Mouse (Mus musculus) thymus, postnatal 0 days (tissue): ENCODE results near the gene Prkar2a. TPM values are rescaled to one million over a fixed set of nuclear protein-coding genes. Genes with fewer than 3 reads are reported as not detected.
"Not testable (repeated sequence)": the region's sequence is repeated elsewhere in the genome, so short reads cannot be mapped to it uniquely, and the experiment has no call there.

Experiments used
- DNase-seq: peaks from one replicate; pipeline ENCODE4 v3.0.0-alpha.2; 2015; ENCODE audit warnings: low spot score
- polyA plus RNA-seq: library from polyadenylated mRNA; unstranded; fragments of >200 nt; fragmentation: Nextera tagmentation; extraction: Ambion mirVana; gene quantifications from 2 replicates; pipeline ENCODE4 v1.2.1, GENCODE M21; 2015

Gene Prkar2a
- polyA plus RNA-seq: 5.8 and 7.7 TPM in 2 replicates

DNA sequence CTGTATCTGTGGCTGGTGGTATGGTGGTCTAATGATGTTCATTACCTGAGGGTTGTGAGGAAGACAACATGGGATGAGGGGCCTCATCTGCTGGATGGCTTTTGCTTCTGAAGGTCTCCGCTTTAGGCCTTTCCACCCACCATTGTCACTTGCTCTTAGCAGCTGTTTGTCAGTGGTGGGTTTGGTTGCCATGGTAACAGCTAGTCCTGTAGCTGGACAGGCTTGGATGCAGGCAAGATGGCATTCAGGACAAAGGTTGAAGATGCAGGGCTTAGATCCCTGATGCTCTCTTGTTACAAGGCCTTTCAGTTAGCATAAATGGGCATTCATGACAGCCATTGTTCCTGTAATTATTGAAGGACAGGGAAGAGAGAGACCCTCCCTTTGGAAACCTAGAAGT lies at the start of gene Prkar2a:
Prkar2a (plus strand) TSS at position 209 of the 400 bp plus-strand sequence.
- no peak for DNase-seq

DNA sequence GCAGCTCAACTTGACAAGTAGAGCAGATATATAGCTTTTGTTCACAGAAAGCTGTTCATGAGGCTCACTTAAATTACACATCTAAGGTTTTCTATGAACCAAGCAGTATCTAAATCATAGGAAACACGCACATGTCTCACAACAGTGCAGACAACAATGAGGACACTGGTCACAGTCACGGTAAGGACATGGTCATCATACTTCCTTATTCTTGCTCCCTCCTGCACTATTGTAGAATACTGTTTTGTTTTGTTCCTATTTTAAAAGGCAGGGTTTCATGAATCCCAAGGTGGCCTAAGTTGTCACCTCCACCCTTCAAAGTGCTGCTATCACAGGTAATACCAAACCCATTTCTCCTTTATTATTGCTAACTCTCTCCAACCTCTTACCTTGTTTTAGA lies 49.3 kb upstream of the Prkar2a start:
- no peak for DNase-seq

DNA sequence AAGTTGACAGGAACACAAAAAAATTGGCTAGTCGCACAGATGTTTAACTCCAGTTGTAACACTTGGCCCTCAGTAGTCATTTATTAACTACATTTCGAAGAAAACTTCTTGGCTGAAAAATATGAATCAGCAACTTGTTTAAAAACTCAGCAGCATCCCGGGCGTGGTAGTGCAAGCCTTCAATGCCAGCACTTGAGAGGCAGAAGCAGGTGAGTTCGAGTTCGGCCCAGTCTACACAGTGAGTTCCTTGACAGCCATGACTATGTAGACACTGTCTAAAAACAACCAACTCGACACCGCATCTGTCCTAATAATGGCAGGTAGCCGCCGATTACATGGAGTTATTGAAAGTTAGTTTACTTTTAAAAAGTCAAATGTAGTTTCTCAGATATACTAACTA lies 40.9 kb upstream of the Prkar2a start:
- DNase-seq: no peak

DNA sequence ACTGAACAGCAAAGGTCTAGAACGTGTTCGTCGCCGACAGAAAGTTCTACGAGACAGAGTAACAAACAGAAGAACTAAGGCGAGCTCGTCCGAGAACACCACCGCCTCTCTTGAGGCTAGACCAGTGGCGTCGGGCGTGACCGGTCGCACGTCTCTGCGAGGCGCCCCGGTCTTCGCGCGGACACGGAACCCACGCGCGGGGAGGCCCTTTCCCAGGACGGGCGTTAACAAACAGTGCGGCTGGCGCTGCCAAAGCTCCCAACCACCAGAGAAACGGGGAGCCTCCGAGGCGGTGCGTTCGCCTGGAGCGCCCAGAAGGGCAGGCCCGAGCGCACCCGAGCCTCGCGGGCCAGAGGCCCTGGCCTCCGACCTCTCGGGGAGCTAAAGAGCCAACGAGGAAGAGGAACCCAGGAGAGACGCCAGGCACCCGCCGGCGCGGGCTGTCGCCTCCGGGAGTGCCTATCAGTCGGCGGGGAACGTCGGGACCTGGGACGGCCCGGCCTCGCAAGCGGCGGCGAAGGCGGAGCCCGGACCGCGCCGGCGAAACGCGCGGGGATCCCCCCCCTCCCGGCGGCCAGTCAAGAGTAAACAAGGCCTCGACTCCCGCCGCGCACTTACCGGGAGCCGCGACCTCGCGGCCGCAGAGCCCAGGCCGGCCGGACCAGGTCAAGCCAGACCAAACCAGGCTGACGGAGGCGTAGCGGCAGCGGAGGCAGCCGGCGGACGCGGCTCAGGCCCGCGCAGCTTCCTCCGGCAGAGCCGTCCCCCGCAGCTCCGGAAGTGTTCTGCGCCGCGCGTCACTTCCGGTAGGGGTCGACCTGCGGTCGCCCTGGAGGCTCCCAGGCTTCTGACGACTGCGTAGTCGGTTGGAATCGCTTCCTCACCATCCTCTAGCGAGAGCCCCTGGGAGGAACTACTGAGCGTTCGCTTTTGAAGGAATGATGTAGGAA lies 40.2 kb upstream of the Prkar2a start, which contains the start of gene Arih2:
Arih2 (minus strand) TSS at position 776 of the 950 bp plus-strand sequence.
- peak; percentile 95 for DNase-seq

DNA sequence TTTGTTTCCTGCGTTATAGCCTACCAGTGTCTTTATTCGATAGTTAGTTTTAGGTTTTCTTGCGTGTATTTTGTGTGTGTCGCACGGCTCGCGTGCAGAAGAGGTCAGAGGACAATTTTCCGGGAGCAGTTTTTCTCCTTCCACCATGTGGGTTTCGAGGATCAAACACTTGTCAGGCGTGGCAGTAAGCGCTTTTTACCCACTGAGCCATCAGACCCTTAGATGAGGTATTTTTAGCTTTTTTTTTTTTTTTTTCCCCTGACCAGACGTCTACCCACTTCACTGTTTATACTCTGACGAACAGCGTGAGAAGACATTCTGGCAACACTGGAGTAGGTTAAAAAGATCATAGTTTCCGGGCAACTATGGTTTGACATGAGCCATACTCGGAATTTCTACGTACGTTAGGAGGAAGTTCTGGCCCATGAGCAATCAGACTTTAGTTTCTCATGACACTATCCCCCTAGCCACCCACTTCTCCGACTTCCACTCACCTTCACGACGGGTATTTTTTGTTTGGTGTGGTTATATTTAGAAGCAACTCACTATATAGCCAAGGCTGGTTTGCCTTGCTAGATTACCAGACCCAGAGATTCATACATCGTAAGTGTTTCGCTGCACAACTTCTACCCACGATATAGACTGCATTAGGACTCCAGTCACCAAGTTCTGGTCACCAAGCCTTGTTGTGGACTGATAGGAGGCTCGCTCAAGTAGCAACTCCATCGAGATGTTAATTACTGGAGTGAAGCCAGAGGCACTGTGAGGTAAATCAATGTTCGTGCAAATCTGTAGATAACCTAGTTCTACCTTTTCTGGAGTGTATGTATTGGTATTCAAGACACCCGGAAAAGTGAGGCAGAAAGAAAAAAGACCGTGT lies 39.3 kb upstream of the Prkar2a start:
- DNase-seq: peak; percentile 36

DNA sequence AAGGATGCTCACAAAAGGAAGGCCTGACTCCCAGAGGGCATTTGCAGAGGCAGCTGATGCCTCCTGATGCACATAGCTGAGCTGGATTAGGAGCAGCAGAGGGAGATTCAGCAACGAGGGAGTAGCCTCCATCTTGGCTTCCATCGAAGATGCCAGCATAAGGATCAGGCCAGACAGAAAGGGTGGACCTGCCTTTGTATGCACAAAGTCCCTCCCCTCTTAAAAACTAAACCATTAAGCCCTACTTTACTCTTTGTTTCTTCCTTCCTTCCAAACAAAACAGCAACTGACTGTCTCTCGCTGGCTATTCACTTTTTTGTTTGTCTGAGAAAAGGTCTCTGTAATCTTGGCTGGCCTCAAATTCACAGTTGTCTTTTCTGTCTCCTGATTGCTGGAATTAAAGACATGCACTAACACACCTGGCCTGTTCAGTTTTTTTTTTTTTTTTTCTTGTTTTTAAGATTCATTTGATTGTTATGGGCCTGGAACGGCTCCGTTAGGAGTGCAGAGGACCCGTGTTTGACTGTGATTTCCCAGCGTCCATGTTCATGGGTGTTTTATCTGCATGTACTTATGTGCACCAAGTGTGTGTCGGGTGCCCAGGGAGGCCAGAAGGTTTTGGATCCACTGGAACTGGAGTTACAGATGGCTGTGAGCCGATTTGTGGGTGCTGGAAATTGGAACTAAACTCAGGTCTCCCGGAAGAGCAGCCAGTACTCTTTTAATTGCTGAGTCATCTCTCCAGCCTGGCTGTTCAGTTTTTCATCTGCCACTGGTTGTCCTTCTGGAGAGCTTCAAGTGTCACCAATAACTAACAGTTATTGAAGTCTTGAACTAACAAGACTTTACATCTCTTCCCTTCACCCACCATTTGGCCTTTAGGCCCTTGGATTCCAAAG lies 34.3 kb upstream of the Prkar2a start:
- no peak for DNase-seq

DNA sequence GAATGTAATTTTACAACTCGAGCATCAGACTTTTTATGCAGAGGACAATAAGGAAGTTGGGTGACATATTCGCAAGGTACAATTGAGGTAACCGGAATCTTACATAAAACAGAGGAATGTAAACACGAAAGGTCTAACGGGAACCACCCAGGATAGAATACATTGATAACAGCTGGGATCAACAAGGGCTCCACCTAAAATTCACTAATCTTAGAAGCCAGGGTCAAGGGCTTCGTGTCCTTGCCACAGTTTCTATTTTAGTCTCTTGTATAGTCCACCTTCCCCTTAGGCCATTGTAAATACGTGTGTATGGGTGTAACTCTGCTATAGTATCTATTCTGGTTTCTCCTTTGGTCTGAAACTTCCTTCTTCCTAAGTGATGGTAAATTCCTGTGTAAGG lies 33.2 kb upstream of the Prkar2a start:
- DNase-seq: not testable (repeated sequence)

DNA sequence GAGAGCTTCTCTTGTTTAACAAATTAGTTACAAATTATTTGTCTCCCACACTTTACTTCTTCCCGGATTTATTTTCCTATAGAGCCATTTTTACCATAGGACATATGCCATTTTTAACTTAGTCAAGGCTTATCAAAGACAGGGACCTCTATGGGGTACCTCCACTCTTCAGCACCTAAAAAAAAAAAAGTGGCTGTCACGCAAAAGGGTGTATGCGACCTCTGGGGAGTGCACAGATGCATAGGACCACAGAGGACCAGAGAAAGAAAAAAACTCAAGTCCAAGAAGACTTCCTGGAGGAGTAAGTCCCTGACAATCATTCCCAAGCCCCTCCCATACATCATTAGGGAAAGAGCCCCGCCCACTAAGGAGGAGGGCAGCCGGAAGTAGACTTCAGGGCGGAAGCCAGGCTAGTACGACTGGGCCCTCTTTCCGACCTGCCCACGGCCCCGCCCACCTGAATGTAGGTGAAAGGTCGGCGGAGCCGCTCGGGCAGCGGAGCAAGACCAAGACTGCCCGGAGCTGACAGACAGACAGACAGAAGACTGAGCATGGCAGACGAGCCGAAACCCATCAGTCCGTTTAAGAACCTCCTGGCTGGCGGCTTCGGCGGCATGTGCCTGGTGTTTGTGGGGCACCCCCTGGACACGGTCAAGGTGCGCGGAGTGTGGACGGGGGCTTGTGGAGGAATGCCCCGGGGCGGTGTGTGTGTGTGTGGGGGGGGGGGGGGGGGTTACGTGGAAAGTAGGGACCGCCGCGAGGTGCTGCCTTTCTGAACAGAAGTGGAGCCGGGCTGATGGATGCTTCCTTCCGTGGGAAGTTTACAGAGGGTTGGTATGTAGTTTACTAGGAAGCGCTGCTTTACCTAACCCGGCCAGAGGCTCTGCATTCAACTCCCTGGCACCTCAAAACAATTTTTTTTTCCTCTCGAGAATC lies 27.2 kb upstream of the Prkar2a start, which contains the start of gene Slc25a20:
Slc25a20 (plus strand) TSS at position 412 of the 936 bp plus-strand sequence.
- DNase-seq: peak; percentile 79

DNA sequence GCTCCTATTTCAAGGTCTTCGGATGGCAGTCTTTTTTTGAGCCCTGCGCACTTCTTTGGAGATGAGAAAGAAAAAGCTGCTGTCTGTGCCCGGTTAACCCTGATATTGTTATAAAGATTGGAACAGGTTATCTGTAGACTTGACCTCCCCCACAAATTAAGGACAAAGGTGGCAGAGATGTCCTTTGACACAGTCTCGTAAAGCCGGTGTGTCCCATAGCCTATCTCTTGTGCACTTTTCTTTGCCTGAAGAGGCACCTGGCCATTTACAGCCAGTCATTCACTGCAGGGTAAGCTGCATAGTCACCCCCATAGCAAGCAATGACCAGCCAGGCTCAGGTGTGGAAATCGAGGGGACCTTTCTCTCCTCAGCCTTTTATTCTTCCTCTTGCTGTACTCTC lies 26.5 kb upstream of the Prkar2a start:
- DNase-seq: no peak

DNA sequence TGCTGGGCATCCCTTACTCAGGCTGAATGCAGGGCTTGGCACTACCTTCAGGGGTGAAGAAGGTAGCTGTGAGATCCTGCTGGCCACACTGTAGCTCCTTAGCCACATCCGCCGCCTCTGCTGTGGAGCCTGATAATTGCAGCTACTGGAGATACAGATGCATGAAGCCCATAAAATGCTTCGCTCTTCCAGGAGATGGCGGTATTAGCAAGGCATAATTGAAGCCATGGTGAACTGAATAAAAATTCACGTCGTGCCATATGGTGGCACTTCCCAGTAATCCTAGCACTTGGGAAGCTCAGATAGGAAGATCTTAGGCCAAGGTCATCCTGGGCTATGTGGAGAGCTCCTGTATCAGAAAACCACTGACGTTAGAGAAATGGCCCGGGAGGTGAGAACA lies 19.2 kb upstream of the Prkar2a start:
- peak; percentile 29 for DNase-seq

DNA sequence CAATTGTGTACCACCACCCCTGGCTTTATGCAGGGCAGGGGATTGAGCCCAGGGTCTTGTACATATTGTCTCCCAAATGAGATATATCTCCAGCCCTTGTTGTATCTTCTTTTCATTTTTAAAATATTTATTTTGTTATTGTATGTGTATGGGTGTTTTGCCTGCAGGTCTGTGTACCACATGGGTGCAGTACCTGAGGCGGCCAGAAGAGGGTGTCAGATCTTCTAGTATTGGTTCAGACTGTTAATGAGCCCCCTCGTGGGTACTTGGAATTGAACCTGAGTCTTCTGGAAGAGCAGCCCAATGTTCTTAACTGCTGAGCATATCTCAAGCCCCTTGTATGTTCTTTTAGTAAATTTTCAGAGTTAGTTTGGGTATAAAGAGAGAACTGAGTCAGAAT lies 16.0 kb upstream of the Prkar2a start:
- peak; percentile 38 for DNase-seq

DNA sequence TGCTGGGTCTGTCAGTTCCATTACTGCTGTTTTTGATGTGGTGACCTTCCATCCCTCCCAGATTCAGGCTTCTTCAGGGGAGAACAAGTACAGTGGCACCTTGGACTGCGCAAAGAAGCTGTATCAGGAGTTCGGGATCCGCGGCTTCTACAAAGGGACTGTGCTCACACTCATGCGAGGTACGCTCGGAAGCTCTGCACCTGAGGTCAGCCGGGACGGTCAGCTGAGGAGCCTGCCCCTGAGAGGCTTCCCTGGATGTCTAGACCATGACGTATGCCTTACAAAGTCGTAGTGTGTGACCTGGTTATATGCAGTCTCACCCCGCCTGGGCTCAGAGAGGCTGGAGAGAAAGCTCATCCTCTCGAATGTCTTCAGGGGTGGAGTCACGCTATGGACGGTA lies 9.1 kb upstream of the Prkar2a start:
- no peak for DNase-seq

DNA sequence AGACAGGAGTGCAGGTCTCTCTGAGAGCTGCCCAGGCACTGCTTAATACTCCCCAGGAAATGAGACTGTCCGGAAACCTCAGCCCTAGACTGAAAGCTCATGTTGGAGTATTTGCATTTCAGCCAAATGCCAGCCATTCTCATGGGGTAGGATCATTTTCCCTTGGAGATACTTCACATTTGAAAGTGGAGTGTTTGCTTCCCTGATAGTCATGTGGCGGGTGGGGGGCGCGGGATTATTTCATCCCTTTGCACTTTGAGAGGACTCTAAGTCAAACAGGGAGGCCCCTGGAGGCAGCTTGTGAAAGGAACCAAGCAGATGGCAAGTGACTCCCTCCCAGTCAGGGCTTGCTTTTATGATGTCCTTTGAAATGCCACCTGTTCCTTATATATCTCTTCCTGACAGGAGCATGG lies 2.6 kb upstream of the Prkar2a start:
- no peak for DNase-seq

DNA sequence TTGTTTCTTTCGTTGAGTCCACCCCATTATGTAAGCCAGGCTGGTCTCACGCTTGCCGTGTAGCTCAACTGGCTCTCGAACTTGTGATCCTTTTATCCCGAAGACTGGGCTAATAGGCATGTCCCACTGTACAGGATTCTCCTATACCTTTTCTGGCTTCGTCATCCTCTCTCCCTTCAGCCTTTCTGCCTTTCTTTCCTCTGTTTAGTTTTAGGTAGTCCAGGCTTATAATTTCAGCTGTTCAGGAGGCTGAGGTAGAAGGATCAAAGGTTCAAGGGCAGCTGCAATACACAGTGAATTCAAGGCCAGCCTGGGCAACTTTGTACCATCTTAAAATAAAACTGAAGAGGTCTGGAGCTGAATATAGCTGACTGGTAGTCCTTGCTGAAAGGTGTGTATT lies 1.9 kb upstream of the Prkar2a start:
- no peak for DNase-seq

DNA sequence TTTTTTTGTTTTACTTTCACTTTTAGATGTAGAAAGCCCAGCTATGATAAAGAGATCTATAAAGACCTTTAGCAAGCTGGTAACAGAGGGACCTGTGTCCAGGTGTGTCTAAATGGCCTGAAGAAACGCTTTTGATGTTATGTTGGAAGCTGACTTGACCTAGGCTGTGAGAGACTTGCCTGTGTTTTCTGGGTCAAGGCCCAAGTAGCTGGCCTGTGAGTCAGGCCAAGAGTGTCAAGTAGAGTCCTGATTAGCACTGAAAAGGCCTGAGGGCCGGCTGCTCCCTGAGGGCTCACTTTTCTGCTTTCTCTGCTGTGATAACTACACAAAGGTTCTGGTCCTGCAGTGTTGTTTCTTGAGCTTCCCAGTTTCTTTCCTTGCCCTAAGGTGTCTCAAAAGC lies 1.4 kb upstream of the Prkar2a start:
- no peak for DNase-seq

DNA sequence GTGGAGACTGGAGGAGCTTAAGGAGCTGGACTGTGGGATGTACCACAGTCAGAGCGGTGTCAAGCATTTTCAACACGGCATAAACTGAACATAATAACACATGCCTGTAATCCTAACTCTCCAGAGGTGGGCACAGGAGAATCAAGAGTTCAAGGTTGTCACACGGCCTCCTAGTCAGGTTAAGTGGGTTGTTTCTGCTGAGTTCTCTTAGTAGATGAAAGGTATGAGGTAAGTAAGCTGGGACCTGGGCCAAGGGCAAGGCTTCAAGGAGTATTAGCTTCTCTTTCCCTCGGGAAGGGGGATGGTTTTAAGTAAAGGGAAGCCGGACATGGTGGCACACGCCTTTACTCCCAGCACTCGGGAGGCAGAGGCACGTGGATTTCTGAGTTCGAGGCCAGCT lies 663 bp upstream of the Prkar2a start:
- DNase-seq: no peak

DNA sequence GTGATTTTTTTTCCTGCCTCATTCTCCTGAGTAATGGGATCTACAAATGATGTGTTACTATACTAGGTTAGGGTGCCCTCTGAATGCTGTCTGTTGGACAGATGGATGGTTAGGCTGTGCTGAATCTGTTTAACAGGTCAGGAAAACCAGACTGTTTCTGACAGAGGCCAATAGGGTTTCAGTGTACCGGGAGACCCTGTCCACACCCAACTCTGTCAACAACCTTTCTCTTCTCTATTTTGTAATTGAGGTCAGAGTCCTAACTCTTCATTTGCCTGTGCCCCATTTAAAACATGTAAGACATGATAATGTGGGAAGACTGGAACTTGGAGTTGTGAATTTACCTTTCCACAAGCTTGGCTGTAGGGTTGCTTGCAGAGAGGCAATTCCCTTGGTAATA lies 879 bp downstream of the Prkar2a start:
- DNase-seq: no peak

DNA sequence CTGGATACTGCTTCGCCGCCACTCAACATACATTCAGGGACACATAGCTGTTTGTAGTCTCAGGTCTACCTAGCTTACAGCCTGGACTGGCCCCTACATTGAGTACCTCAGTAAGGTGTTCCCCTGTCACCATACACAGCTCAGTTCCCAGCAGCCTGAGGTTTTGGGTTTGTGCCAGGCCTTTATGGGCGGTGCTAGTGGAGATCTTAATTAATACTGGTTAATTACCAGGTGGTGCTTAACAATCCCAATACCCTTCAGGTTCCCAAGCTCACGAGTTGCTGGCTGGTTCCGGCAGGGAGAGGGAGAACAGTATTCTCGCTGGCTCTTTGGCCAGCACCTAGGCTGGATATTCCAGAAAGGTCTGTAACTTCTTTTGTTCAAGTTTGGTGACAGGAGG lies 1.8 kb downstream of the Prkar2a start:
- no peak for DNase-seq

DNA sequence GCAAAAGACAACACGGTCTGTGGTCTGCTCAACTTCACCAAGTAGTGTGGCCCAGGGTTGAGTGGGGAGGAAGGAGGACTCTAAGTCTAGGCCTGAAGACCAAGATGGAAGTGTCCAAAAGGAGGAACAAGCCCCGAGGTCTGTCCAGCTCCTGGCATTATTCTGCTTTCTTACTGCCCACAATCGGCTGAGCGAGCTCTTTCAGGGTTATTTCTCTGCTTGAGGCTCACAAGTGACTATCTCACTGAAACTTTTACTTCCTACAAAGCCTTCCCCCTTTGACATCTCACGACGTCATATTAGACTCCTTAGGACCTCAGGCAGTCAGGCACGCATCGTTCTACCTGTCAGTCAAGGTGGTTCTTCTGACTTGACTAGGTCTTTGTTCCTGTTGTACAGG lies 2.3 kb downstream of the Prkar2a start:
- DNase-seq: no peak

DNA sequence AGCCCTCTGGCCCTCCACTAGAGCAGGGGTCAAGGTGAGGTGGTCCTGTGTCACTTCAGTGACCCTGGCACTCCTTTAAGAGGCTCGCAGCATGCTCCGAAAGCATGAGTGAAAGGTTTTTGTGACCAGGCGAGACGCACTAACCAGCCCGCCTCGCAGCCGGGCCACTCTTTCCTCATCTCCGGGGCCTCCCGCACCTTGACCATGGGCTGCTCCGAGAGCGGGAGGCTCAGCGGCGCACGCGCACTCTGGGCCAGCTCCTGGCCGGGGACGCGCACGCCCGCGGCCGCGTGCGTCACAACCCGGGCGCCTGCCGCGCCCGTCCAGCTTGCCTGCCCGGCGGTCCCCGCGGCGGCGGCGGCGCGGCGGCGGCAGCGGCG lies 2.7 kb downstream of the Prkar2a start:
- peak; percentile 30 for DNase-seq
